Mouse (Mus musculus) MEL (cell line): ENCODE data around the gene Lurap1. TPM values are rescaled to one million over a fixed set of nuclear protein-coding genes. Genes with fewer than 3 reads are reported as not detected.

Source experiments
- DNase-seq: peaks from one replicate; pipeline ENCODE4 v3.0.0; 2011; ENCODE audit warnings: low read depth, low spot score
- H3K27ac ChIP-seq: 2 replicates; pipeline ENCODE4 v1.5.1; 2012; ENCODE audit warnings: low read depth, mild to moderate bottlenecking, control low read depth, low read length, moderate library complexity; ENCODE audit not compliant: control insufficient read depth
- H3K27me3 ChIP-seq, 2 experiments: fragments of 150-350 bp in 1 of 2; sonication (generic) in 1 of 2; 2 replicates each; pipeline ENCODE4 v1.6.1; 2012; ENCODE audit warnings: low read length in 2 of 2, mild to moderate bottlenecking in 2 of 2, improper control_type of control experiment in 1 of 2, moderate library complexity in 1 of 2; ENCODE audit not compliant: insufficient read depth in 2 of 2, control insufficient read depth in 1 of 2
- H3K36me3 ChIP-seq, 2 experiments: 2 replicates each; pipeline ENCODE4 v1.6.1; 2012 to 2014; ENCODE audit warnings: low read length in 2 of 2, improper control_type of control experiment in 1 of 2, inconsistent platforms in 1 of 2, mild to moderate bottlenecking in 1 of 2; ENCODE audit not compliant: insufficient read depth in 2 of 2, control insufficient read depth in 1 of 2
- H3K4me1 ChIP-seq, 2 experiments: fragments of 150-350 bp in 1 of 2; sonication (generic) in 1 of 2; 2 replicates each; pipeline ENCODE4 v1.6.1; 2012; ENCODE audit warnings: low read length in 2 of 2, improper control_type of control experiment in 1 of 2, mild to moderate bottlenecking in 1 of 2; ENCODE audit not compliant: insufficient read depth in 2 of 2, control insufficient read depth in 1 of 2
- H3K4me3 ChIP-seq, 2 experiments: fragments of 150-350 bp in 1 of 2; sonication (generic) in 1 of 2; 2 replicates each; pipeline ENCODE4 v1.5.1; 2012; ENCODE audit warnings: low read depth in 2 of 2, low read length in 2 of 2, mild to moderate bottlenecking in 2 of 2, moderate library complexity in 2 of 2, control low read depth in 1 of 2, improper control_type of control experiment in 1 of 2; ENCODE audit not compliant: control insufficient read depth in 1 of 2, insufficient read depth in 1 of 2
- H3K79me2 ChIP-seq: 2 replicates; pipeline ENCODE4 v1.6.1; 2012; ENCODE audit warnings: mild to moderate bottlenecking, low read length, moderate library complexity; ENCODE audit not compliant: control insufficient read depth, poor library complexity, insufficient read depth
- H3K9ac ChIP-seq: 2 replicates; pipeline ENCODE4 v1.6.1; 2012; ENCODE audit warnings: low read depth, mild to moderate bottlenecking, control low read depth, low read length, moderate library complexity; ENCODE audit not compliant: control insufficient read depth, poor library complexity, severe bottlenecking
- H3K9me3 ChIP-seq: fragments of 150-350 bp; sonication (generic); replicated peaks from 2 replicates; pipeline ENCODE4 v1.6.1; 2012; ENCODE audit warnings: mild to moderate bottlenecking, low read length, improper control_type of control experiment, moderate library complexity; ENCODE audit not compliant: insufficient read depth
- EP300 ChIP-seq, 2 experiments: IDR thresholded peaks; 2 replicates each; pipeline ENCODE4 v1.6.1; 2011; ENCODE audit warnings: improper control_type of control experiment in 2 of 2, low read length in 2 of 2, low read depth in 1 of 2, mild to moderate bottlenecking in 1 of 2
- USF1 ChIP-seq: IDR thresholded peaks from 2 replicates; pipeline ENCODE4 v1.6.1; 2014; ENCODE audit warnings: low read depth, mild to moderate bottlenecking, inconsistent platforms, low read length, improper control_type of control experiment, moderate library complexity
- USF2 ChIP-seq, 2 experiments: IDR thresholded peaks; 2 replicates each; pipeline ENCODE4 v1.6.1; 2011 to 2012; ENCODE audit warnings: improper control_type of control experiment in 2 of 2, low read length in 2 of 2, borderline replicate concordance in 1 of 2, inconsistent platforms in 1 of 2, low read depth in 1 of 2, mild to moderate bottlenecking in 1 of 2; ENCODE audit not compliant: insufficient read depth in 1 of 2
- polyA plus RNA-seq, 2 experiments: library from polyadenylated mRNA; stranded (reverse) in 1 of 2; unstranded in 1 of 2; fragments of >175 nt in 1 of 2; fragments of >200 nt in 1 of 2; gene quantifications; 2 replicates each; pipeline versions ENCODE4 v1.2.1 to v1.2.4; 2012; ENCODE audit warnings: low replicate concordance in 2 of 2, low read depth in 1 of 2; ENCODE audit not compliant: insufficient read length in 2 of 2, insufficient read depth in 1 of 2, missing spikeins in 1 of 2
- total RNA-seq: library from RNA; depleted of rRNA; stranded (reverse); fragments of 300-350 nt; gene quantifications from 2 replicates; pipeline ENCODE4 v1.2.3, GENCODE M21; 2012; rRNA removed

The Lurap1 gene
- total and polyA plus RNA-seq, 3 experiments: 0.85 to 1.2 TPM; not detected in 1

DNA sequence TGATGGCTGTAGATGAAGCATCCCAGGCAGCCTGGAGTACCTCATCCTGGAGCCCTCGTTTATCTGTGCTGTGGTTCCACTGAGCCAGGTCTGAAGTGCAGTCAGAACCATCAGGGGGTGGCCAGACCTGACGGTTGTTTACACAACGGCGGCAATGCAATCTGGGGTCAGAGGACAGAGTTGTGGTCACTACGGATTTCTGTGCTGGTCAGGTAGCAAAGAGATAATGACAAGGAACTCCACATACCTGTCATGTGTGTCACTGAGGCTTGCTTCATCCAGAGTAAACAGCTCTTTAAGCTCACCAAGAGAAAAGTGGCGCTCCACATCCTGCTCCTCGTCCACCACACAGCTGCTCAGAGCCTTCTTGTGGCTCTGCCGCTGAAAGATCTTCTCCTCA, 53.9 kb downstream of the Lurap1 start:
- no peaks in the 10 kb centered on the region for H3K79me2 ChIP-seq
- no peak overlapping the region for H3K4me3 ChIP-seq
- DNase-seq: no peak
- H3K4me1 ChIP-seq: peaks cover 0 to 13% of the 10 kb centered on the region in 2 experiments; a peak in 3 of 4 replicates
- no peak for TF ChIP-seq USF2 (IDR thresholded peaks at IDR 0.05; ENCODE audit: borderline replicate concordance in 1 of 2, insufficient read depth in 1 of 2, low read depth in 1 of 2, low read length in 2 of 2)
- H3K36me3 ChIP-seq: peaks cover 12 to 23% of the 10 kb centered on the region in 2 experiments
- no peak overlapping the region for H3K27ac ChIP-seq
- H3K9ac ChIP-seq: no peak overlapping the region
- no peaks in the 10 kb centered on the region for H3K9me3 ChIP-seq
- no peaks in the 10 kb centered on the region for H3K27me3 ChIP-seq

DNA sequence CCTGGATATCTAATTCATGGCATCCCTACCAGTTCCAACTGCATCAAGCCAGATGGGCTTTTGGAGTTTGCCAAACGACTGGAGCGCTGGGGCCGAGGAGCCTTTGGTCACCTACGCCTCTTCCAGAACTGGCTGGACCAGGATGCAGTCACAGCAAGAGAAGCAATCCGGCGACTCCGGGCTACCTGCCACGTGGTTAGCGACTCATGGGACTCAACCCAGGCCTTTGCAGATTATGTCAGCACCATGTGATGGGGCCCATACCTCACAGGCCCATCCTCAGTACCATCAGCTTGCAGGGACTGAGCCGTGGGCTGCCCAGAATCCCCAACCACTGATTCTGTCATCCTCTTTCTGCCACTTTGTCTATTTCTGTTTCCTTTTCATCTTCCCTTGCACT, 54.8 kb downstream of the Lurap1 start:
- Histone ChIP-seq H3K27ac (no peak overlapping the region), H3K4me3 (no peak overlapping the region), H3K4me1 (peaks cover 0 to 8% of the 10 kb centered on the region in 2 experiments; a peak in 2 of 4 replicates), H3K9me3 (no peaks in the 10 kb centered on the region), H3K27me3 (no peaks in the 10 kb centered on the region)
- DNase-seq: no peak
- TF ChIP-seq USF2 (IDR thresholded peaks at IDR 0.05; ENCODE audit: borderline replicate concordance in 1 of 2, insufficient read depth in 1 of 2, low read depth in 1 of 2, low read length in 2 of 2): no peak
- TF ChIP-seq, all 39 proteins: peak for 0
- Histone ChIP-seq H3K9ac (no peak overlapping the region), H3K36me3 (peaks cover 11 to 24% of the 10 kb centered on the region in 2 experiments), H3K79me2 (no peaks in the 10 kb centered on the region)

DNA sequence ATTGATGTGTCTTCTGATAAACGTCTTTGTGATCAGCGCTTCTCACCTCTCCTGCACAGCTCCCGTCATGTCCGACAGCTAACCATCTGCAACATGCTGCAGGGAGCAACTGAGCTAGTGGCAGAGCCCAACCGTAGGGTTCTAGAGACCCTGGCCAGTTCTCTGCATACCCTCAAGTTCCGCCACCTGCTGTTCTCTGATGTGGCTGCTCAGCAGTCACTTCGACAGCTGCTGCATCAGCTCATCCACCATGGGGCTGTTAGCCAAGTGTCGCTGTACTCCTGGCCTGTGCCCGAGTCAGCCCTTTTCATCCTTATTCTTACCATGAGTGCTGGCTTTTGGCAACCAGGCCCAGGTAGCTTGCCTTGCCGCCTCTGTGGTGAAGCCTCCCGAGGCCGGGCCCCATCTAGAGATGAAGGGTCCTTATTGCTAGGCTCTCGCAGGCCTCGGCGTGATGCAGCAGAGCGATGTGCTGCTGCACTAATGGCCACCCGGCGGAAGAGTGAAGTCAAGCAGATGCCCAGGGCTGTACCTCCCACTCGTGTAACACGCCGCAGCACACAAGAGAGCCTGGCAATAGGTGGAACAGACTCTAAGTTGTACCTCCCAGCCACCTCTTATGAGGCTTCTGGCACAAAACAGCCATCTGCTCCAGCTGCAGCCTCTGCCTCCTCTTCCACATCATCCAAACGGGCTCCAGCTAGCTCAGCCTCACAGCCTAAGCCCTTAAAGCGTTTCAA, 62.5 kb downstream of the Lurap1 start:
- H3K4me1 ChIP-seq: no peaks in the 10 kb centered on the region
- no peak overlapping the region for H3K27ac ChIP-seq
- peaks cover 0 to 12% of the 10 kb centered on the region in 2 experiments; a peak in 2 of 4 replicates for H3K36me3 ChIP-seq
- DNase-seq: no peak
- H3K9me3 ChIP-seq: no peaks in the 10 kb centered on the region
- TF ChIP-seq USF1 (no peak), EP300 (IDR thresholded peaks at IDR 0.05; ENCODE audit: low read depth in 1 of 2, low read length in 2 of 2) (no peak)
- no peak overlapping the region for H3K9ac ChIP-seq
- H3K27me3 ChIP-seq: no peaks in the 10 kb centered on the region
- H3K4me3 ChIP-seq: no peak overlapping the region
- H3K79me2 ChIP-seq: no peaks in the 10 kb centered on the region

Other genes with a start within 250 kb of the Lurap1 start
- gene Dmbx1, start 211.4 kb downstream of the Lurap1 start, total RNA-seq: 0.16 and 0.19 TPM in 2 replicates
- gene Dmbx1, start 211.4 kb downstream of the Lurap1 start, polyA plus RNA-seq: 1 to 10 TPM in 1 of 2 experiments, not detected in 1; 2.3 TPM
- gene Faah, start 133.4 kb downstream of the Lurap1 start, total RNA-seq: 7.5 and 10.8 TPM in 2 replicates
- gene Faah, start 133.4 kb downstream of the Lurap1 start, polyA plus RNA-seq: 10 to 100 TPM in 1 of 2 experiments, not detected in 1; 22.2 TPM
- 13.6 and 14.9 TPM in 2 replicates for gene Nsun4, start 97.5 kb downstream of the Lurap1 start, total RNA-seq
- gene Nsun4, start 97.5 kb downstream of the Lurap1 start, polyA plus RNA-seq: 10 to 100 TPM in 1 of 2 experiments, not detected in 1; 11.8 TPM
- 444 and 529 TPM in 2 replicates for gene Uqcrh, start 76.3 kb downstream of the Lurap1 start, total RNA-seq
- gene Uqcrh, start 76.3 kb downstream of the Lurap1 start, polyA plus RNA-seq: 100 to 1,000 TPM; 392 to 414 TPM
- gene Lrrc41, start 76.1 kb downstream of the Lurap1 start, total RNA-seq: 52.8 and 64.4 TPM in 2 replicates
- gene Lrrc41, start 76.1 kb downstream of the Lurap1 start, polyA plus RNA-seq: 10 to 100 TPM in 1 of 2 experiments, not detected in 1; 73.3 TPM
- gene Rad54l, start 27.6 kb downstream of the Lurap1 start, total RNA-seq: 25.0 and 29.4 TPM in 2 replicates
- gene Rad54l, start 27.6 kb downstream of the Lurap1 start, polyA plus RNA-seq: 10 to 100 TPM in 1 of 2 experiments, not detected in 1; 44.0 TPM
- gene Pomgnt1, start 27.5 kb downstream of the Lurap1 start, total RNA-seq: 29.1 and 35.3 TPM in 2 replicates
- 10 to 100 TPM in 1 of 2 experiments, not detected in 1; 33.6 TPM for gene Pomgnt1, start 27.5 kb downstream of the Lurap1 start, polyA plus RNA-seq
- gene Tspan1, start 16.3 kb upstream of the Lurap1 start, total RNA-seq: 0.08 TPM in 1 of 2 replicates, not detected in the other
- gene Tspan1, start 16.3 kb upstream of the Lurap1 start, polyA plus RNA-seq: under 1 TPM in 1 of 2 experiments, not detected in 1; 0.03 TPM
- not detected in 2 replicates for gene 1700042G07Rik, start 22.0 kb upstream of the Lurap1 start, total RNA-seq
- gene 1700042G07Rik, start 22.0 kb upstream of the Lurap1 start, polyA plus RNA-seq: not detected
- not detected in 2 replicates for gene Gm49337, start 22.0 kb upstream of the Lurap1 start, total RNA-seq
- gene Gm49337, start 22.0 kb upstream of the Lurap1 start, polyA plus RNA-seq: not detected
- 1.1 and 2.5 TPM in 2 replicates for gene Pik3r3, start 70.3 kb upstream of the Lurap1 start, total RNA-seq
- gene Pik3r3, start 70.3 kb upstream of the Lurap1 start, polyA plus RNA-seq: 1 to 10 TPM in 1 of 2 experiments, not detected in 1; 2.1 TPM